Mouse (Mus musculus): ENCODE results near the gene Vps51. TPM values are rescaled to one million over a fixed set of nuclear protein-coding genes. Genes with fewer than 3 reads are reported as not detected.

Vps51 gene
- polyA plus RNA-seq (2016; fragmentation: Nextera tagmentation; extraction: Ambion mirVana): 65.2 and 68.2 TPM in 2 replicates

DNA sequence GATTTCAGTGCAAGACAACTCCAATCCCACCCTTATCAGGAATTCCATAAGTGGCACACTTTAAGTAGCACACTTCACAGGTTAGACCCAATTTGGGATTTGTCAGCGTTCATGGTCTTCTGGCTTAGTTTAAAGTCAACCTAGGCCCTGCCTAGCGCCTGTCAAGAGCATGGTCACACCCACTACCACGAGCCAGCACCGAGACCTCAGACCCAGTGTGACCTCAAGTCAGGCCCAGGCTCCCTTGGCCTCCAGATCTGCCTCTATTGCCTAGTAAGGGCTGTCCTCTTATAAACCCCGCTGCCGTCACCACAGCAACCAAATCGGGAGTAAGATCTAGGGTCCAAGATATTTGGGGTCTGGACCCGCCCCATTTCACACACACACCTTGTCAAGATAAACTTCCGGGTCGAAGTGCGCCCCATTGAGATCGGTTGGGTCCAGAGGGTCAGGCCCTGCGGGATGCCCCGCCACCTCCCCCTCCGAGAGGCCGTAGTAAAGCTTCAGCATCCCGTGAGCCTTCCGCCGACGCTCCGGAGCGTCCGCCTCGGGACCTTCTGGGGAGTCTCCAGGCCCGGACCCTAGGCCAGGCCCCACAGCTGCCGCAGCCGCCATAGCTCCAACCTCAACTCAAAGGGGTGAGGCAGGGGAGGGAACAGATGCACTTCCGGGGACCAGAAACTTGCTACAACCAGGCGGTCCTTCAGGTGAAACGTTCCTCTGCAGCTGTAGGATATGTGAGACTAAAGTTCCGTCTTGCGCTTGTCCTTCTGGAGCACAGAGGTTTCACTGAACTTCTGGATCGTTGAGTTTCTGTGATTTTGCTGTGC, at the start of gene Vps51:
Vps51 (minus strand) TSS at position 668 of the 830 bp plus-strand sequence.
- WGBS: 2% methylated on average over 33 of the region's 33 CpGs
- DNase-seq (ENCODE audit: extremely low spot score, low spot score): peak; percentile 83
- peaks cover 50% of the 10 kb centered on the region for H3K36me3 ChIP-seq (replicated peaks)
- no peaks in the 10 kb centered on the region for H3K9me3 ChIP-seq
- peak within 1 kb of the TSS; percentile 94 for H3K27ac ChIP-seq
- H3K4me3 ChIP-seq: peak within 1 kb of the TSS; percentile 76
- no peaks in the 10 kb centered on the region for H3K27me3 ChIP-seq (ENCODE audit: poor library complexity, severe bottlenecking)
- H3K4me1 ChIP-seq: peaks cover 18% of the 10 kb centered on the region

DNA sequence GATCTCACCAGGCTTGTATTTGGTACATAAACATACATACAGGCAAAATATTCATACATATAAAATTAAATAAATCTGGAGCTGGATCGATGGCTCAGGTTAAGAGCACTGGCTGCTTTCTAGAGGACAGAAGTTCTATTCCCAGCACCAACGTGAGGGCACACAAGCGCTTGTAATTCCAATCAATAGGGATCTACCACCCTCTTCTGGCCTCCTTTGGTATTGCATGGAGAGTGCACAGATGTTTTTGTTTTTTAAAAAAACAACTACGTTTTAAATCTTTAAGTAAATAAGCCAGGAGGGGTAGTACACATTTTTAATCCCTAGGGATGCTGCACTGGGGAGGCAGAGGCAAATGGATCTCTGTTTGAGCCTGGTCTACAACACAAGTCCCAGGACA, 49.3 kb upstream of the Vps51 start:
- Histone ChIP-seq H3K4me3 (no peak overlapping the region), H3K9me3 (no peaks in the 10 kb centered on the region), H3K27ac (no peak overlapping the region), H3K27me3 (ENCODE audit: poor library complexity, severe bottlenecking) (no peaks in the 10 kb centered on the region), H3K36me3 (replicated peaks) (0 out of 2 replicates have a peak, but pooled peaks cover 3% of the 10 kb centered on the region), H3K4me1 (peaks cover 27% of the 10 kb centered on the region)
- no peak for DNase-seq (ENCODE audit: extremely low spot score, low spot score)
- WGBS: 31% methylated on average over 4 of the region's 4 CpGs

DNA sequence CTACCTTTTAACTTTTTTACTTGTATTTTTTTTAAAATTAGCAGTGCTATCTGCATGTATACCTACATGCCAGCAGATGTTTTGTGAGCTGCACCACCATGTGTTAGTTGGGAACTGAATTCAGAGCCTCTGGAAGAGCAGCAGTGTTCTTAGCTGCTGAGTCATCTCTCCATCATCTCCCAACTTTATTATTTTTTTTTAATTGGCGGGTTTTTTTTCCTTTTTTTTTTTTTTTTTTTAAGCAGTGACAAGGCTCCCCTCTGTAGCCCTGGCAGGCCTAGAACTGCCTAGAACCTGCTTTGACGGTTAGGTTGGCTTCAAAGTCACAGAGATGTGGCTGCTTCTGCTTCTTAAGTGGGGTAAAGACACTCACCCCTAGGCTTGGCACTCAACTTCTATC, 47.9 kb upstream of the Vps51 start:
- WGBS: 83% methylated on average over 2 of the region's 2 CpGs
- Histone ChIP-seq H3K27ac (no peak overlapping the region), H3K4me3 (no peak overlapping the region), H3K36me3 (replicated peaks) (peaks cover 8% of the 10 kb centered on the region; the same call in 1 of the 2 replicates), H3K27me3 (ENCODE audit: poor library complexity, severe bottlenecking) (no peaks in the 10 kb centered on the region), H3K4me1 (peaks cover 29% of the 10 kb centered on the region), H3K9me3 (no peaks in the 10 kb centered on the region)
- no peak for DNase-seq (ENCODE audit: extremely low spot score, low spot score)

DNA sequence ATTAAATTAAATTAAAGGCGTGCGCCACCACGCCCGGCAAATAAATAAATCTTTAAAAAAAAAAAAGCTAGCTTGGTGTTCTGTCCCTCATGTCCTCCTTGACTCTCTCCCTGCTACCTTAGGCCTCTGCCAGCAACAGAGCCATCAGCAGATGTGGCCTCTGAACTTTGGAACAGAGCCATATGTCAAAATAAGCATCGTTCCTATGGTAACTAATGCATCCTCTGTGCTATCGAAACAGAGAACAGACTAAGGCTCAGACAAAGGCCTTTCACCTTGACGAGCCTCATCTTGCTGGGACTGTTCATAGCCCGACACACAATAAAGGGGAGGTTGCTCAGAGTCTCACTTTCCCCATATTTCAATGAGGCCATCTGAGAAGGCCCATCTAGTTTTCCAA, 46.3 kb upstream of the Vps51 start:
- no peaks in the 10 kb centered on the region for H3K9me3 ChIP-seq
- no peaks in the 10 kb centered on the region for H3K27me3 ChIP-seq (ENCODE audit: poor library complexity, severe bottlenecking)
- peak overlapping the region; percentile 72 for H3K27ac ChIP-seq
- WGBS: 69% methylated on average over 8 of the region's 8 CpGs
- peaks cover 40% of the 10 kb centered on the region for H3K4me1 ChIP-seq
- H3K4me3 ChIP-seq: no peak overlapping the region
- no peak for DNase-seq (ENCODE audit: extremely low spot score, low spot score)
- H3K36me3 ChIP-seq (replicated peaks): peaks cover 8% of the 10 kb centered on the region; the same call in 1 of the 2 replicates

DNA sequence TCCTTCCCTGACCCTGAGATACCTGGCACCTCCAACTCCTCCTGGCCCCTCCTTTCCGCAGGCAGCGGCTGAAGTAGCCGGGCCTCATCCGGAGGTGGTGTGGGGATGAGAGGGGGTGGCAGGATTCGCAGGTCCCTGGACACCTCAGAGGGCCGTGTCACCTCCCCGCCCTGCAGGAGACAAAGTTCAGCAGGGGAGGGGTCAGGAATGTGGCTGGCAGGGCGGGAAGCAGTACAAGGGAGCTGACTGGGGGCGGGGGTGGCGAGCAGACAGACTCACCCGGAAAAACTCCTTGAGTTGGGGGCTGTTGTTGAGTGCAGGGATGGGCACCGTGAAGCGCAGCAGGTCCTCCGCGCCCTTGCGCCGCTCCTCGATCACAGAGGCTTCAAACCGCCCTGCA, 44.7 kb upstream of the Vps51 start:
- Histone ChIP-seq H3K36me3 (replicated peaks) (peaks cover 10% of the 10 kb centered on the region; the same call in 1 of the 2 replicates), H3K4me1 (peaks cover 42% of the 10 kb centered on the region), H3K9me3 (no peaks in the 10 kb centered on the region), H3K27me3 (ENCODE audit: poor library complexity, severe bottlenecking) (no peaks in the 10 kb centered on the region), H3K4me3 (peak overlapping the region; percentile 8; the same call in 1 of the 2 replicates), H3K27ac (0 out of 2 replicates have a peak overlapping the region, but pooled peaks have one; percentile 35)
- DNase-seq (ENCODE audit: extremely low spot score, low spot score): no peak
- WGBS: 31% methylated on average over 19 of the region's 19 CpGs

DNA sequence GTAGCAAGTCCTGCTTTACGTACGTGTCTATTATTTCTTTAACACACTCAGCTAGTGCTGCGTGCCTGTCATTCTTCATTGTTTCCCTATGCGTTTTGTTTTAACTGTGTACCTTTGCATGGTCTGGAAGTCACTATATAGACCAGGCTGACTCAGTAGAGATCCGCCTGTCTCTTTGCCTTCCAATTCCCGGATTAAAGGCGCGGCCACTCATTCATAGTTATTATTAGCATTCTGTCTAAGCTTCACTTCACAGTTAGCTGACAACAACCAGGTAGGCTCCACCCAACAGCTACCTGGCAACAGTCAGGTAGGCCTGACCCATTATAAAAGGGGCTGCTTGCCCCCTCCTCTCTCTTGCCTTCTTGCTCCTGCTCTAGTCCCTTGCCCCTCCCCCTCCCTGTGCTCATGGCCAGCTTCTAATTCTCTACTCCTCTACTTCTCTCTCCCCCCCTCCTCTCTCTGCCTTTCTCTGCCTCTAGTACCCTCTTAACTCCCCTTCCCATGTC, 41.7 kb upstream of the Vps51 start:
- under 1% methylated on average over 8 of the region's 8 CpGs for WGBS
- no peaks in the 10 kb centered on the region for H3K27me3 ChIP-seq (ENCODE audit: poor library complexity, severe bottlenecking)
- H3K9me3 ChIP-seq: no peaks in the 10 kb centered on the region
- peaks cover 46% of the 10 kb centered on the region for H3K4me1 ChIP-seq
- H3K27ac ChIP-seq: peak overlapping the region; percentile 98
- peak overlapping the region; percentile 96 for H3K4me3 ChIP-seq
- no peak for DNase-seq (ENCODE audit: extremely low spot score, low spot score)
- peaks cover 40% of the 10 kb centered on the region for H3K36me3 ChIP-seq (replicated peaks)

DNA sequence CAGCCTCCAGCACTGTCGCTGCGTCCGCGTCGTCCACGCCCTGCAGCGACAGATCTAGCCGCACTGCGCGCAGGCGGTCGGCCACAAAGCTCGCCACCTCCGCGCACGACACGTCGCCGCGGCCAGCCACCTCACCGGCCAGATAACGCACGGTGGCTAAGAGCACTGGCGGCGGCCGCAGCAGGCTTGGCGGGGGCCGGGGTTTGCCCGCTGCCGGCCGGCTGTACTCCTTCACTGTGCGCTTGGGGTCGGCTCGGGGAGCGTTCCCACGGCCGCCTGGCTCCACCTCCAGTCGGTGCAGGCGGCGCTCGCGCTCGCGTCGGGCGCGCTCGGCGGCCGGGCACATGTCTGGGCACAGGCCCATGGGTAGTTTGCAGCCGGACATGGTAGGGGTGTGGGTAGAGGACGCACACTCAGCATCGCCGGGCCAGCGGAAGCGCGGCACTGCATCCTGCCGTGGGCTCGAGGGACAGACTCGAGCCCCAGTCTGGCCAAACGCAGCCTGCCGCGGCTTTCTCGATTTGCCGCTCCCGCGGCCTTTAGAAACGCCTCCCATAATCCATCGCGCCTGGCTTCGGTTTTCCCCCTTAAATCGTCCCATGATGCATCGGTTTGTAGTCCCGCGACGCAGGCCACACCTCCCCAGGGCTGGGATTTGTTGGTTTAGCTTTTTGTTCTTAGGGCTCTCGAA, 41.1 kb upstream of the Vps51 start, which contains the start of gene Sac3d1:
Sac3d1 (minus strand) TSS at position 665 of the 691 bp plus-strand sequence.
- 0% methylated on average over 77 of the region's 77 CpGs for WGBS
- Histone ChIP-seq H3K9me3 (no peaks in the 10 kb centered on the region), H3K36me3 (replicated peaks) (peaks cover 46% of the 10 kb centered on the region), H3K4me3 (peak within 1 kb of the TSS; percentile 96), H3K27ac (peak within 1 kb of the TSS; percentile 98), H3K27me3 (ENCODE audit: poor library complexity, severe bottlenecking) (no peaks in the 10 kb centered on the region), H3K4me1 (peaks cover 41% of the 10 kb centered on the region)
- DNase-seq (ENCODE audit: extremely low spot score, low spot score): peak; percentile 90

DNA sequence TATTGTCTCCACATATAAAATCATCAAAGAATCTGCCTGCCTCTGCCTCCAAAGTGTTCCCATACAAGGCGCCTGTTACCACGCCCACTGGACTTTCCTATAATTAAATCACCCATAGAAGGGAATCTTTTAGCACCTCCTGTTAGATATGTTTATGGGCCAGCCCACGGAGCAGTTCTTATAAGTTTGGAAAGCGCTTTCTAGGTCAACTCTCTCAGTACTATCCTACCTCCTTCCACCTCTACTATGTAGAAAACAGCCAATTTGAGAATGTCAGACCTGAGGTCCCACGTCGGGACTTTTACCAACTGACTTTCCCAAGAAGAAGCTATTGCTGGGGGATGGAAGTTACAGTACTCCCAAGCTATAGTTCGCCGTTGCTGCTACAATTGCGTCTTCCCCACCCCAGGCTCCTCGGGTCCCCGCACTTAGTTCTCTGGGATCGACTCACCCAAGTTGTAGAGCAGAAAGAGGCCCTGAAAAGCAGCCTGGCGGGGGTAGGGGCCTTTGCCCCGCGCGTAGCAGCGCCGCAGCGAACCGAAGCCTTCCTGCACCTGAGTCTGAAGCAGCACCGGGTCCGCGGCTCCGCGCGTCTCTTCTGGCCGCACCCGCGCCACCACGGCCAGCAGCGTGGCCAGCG, 40.4 kb upstream of the Vps51 start:
- Histone ChIP-seq H3K9me3 (no peaks in the 10 kb centered on the region), H3K4me1 (peaks cover 41% of the 10 kb centered on the region), H3K4me3 (peak overlapping the region; percentile 96), H3K27ac (peak overlapping the region; percentile 98), H3K36me3 (replicated peaks) (peaks cover 53% of the 10 kb centered on the region), H3K27me3 (ENCODE audit: poor library complexity, severe bottlenecking) (no peaks in the 10 kb centered on the region)
- DNase-seq (ENCODE audit: extremely low spot score, low spot score): no peak
- WGBS: 7% methylated on average over 32 of the region's 32 CpGs

DNA sequence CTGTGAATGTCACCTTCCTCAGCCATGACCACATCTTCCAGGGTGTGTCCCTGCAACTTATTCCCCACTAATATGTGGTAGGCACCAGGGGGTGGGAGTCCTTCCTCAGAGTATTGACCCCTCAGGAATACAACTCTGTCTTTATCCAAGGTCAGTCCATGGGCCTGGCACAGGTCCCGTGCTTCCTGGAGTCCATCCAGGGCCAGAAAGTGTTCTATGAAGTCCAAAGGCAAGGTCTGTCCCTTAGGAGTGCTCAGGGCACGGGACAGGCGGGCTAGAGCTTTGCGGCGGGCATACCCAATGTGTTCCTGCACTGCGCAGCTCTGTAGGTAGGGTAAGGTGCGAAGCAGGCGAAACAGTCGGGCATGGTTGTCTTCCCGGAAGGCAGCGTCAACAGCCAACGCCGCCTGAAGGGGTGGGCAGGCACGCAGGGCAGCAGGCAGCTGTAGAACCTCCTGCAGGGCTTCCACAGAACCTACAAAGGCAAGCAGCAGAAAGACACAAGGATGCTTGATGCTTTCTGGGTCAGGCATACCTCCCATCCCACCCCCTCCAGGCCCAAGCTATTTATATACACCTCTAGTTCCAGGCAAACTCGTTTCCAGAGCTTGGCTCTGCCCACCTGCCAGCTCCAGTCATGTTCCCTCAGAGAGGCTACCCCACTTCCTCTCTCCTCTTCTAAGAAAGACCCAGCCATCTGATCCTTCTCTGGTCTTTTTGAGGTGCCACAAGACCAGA, 39.3 kb upstream of the Vps51 start:
- H3K36me3 ChIP-seq (replicated peaks): peaks cover 58% of the 10 kb centered on the region
- DNase-seq (ENCODE audit: extremely low spot score, low spot score): no peak

DNA sequence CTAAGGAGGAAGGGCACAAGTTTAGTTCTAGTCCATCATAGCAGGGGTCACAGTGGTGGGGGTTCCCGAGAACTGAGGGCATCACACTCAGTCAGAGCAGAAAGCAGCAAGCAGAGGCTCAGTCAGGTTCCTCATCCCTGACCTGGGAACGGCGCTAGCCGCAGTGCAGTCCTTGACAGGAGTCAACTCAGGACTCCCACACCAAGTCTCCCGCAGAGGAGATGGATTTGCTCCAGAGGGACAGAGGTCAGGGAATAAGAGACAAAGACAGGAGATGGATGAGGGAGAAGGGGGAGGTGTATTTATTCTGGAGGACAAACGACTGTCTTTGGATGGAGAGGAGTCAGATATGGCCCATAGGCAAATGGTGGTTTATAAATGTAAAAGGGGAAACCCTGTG, 36.1 kb upstream of the Vps51 start:
- no peak overlapping the region for H3K4me3 ChIP-seq
- peaks cover 58% of the 10 kb centered on the region for H3K36me3 ChIP-seq (replicated peaks)
- peaks cover 18% of the 10 kb centered on the region for H3K4me1 ChIP-seq
- no peaks in the 10 kb centered on the region for H3K27me3 ChIP-seq (ENCODE audit: poor library complexity, severe bottlenecking)
- WGBS: 76% methylated on average over 6 of the region's 6 CpGs
- no peaks in the 10 kb centered on the region for H3K9me3 ChIP-seq
- H3K27ac ChIP-seq: no peak overlapping the region
- no peak for DNase-seq (ENCODE audit: extremely low spot score, low spot score)

More for the DNA sequence above, 39.3 kb upstream of the Vps51 start:
- Histone ChIP-seq H3K9me3 (no peaks in the 10 kb centered on the region), H3K4me3 (peak overlapping the region; percentile 96), H3K27ac (no peak overlapping the region), H3K27me3 (ENCODE audit: poor library complexity, severe bottlenecking) (no peaks in the 10 kb centered on the region), H3K4me1 (peaks cover 32% of the 10 kb centered on the region)
- WGBS: 94% methylated on average over 15 of the region's 15 CpGs

DNA sequence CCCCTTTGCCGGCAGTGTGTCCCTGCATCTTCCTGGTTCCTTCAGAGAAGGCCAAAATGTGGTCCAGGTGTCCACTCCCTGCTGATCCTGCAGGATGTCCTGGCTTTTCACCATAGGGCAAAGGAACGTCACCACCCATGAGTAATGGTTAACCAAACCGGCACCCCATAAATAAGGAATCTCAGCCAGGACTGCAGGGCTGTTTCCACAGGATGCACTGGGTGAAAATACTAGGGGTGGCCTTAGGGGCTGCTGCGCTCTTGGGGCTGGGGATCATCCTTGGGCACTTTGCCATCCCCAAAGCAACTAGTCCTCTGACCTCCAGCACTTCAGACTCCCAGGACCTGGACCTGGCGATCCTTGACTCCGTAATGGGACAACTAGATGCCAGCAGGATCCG, 28.6 kb upstream of the Vps51 start, which contains the start of gene Naaladl1:
Naaladl1 (plus strand) TSS at position 197 of the 400 bp plus-strand sequence.
- WGBS: 92% methylated on average over 7 of the region's 7 CpGs
- H3K36me3 ChIP-seq (replicated peaks): peaks cover 13% of the 10 kb centered on the region
- peaks cover 9% of the 10 kb centered on the region for H3K4me1 ChIP-seq
- no peaks in the 10 kb centered on the region for H3K27me3 ChIP-seq (ENCODE audit: poor library complexity, severe bottlenecking)
- no peaks in the 10 kb centered on the region for H3K9me3 ChIP-seq
- H3K27ac ChIP-seq: no peak within 1 kb of the TSS
- no peak within 1 kb of the TSS for H3K4me3 ChIP-seq
- DNase-seq (ENCODE audit: extremely low spot score, low spot score): no peak

DNA sequence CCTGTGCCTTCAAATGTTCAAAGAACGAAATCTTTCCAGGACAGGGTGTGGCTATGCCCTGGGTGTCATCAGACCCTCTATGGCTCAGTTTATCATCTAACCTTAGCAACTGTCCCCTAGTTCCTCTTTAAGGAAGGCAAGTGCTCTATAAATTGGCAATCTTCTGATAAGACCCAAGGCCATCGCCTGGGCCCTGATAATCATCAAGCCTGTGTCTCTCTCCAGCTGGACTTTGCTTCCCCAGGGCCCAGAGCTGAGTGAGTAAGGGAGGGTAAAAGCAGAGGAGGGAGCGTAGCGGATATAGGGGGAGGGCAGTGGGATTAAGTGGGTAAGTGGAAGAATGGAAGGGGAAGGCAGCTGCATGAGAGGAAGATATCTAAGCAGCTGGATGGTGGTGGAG, 27.4 kb upstream of the Vps51 start:
- WGBS: 87% methylated on average over 4 of the region's 4 CpGs
- H3K27ac ChIP-seq: no peak overlapping the region

More for the DNA sequence above, 27.4 kb upstream of the Vps51 start:
- no peak for DNase-seq (ENCODE audit: extremely low spot score, low spot score)
- Histone ChIP-seq H3K4me3 (no peak overlapping the region), H3K27me3 (ENCODE audit: poor library complexity, severe bottlenecking) (no peaks in the 10 kb centered on the region), H3K4me1 (peaks cover 11% of the 10 kb centered on the region), H3K36me3 (replicated peaks) (peaks cover 23% of the 10 kb centered on the region), H3K9me3 (no peaks in the 10 kb centered on the region)
